Mouse (Mus musculus): ENCODE measurements at regions not wholly inside any gene's neighbourhood (a gene's known extent, or its start where the extent isn't known, plus 50 kb on each side); places are given as distances from the start of the nearest gene placed in this dataset.

GRCm38 (mm10) chr12:107759291-107759690, 244.1 kb downstream of the Bcl11b start:
- CTCF ChIA-PET = no interaction called here

- CTCF ChIA-PET = no interaction called here
These were observed 243.5 kb downstream of the Bcl11b start for GRCm38 (mm10) chr12:107759911-107760310.

GRCm38 (mm10) chr12:107762140-107762539, 241.3 kb downstream of the Bcl11b start:
- CTCF ChIA-PET = no interaction called here

- CTCF ChIA-PET = no interaction called here
These were observed 233.4 kb downstream of the Bcl11b start for GRCm38 (mm10) chr12:107769801-107770515.

GRCm38 (mm10) chr12:107770516-107770836, 232.9 kb downstream of the Bcl11b start:
- CTCF ChIA-PET = no interaction called here

GRCm38 (mm10) chr12:107771325-107771724, 232.1 kb downstream of the Bcl11b start:
- CTCF ChIA-PET = no interaction called here

GRCm38 (mm10) chr12:107771809-107772208, 231.6 kb downstream of the Bcl11b start:
- CTCF ChIA-PET = no interaction called here

GRCm38 (mm10) chr12:107778046-107778445, 225.4 kb downstream of the Bcl11b start:
- CTCF ChIA-PET = no interaction called here

- CTCF ChIA-PET = no interaction called here
These were observed 223.9 kb downstream of the Bcl11b start for GRCm38 (mm10) chr12:107779306-107780057.

GRCm38 (mm10) chr12:107782147-107782546, 221.3 kb downstream of the Bcl11b start:
- CTCF ChIA-PET = no interaction called here

GRCm38 (mm10) chr12:107783831-107784230, 219.6 kb downstream of the Bcl11b start:
- CTCF ChIA-PET = no interaction called here

GRCm38 (mm10) chr12:107789818-107790217, 213.6 kb downstream of the Bcl11b start:
- CTCF ChIA-PET = no interaction called here

- CTCF ChIA-PET = no interaction called here
These were observed 203.1 kb downstream of the Bcl11b start for GRCm38 (mm10) chr12:107800296-107800695.

GRCm38 (mm10) chr12:107807634-107808033, 195.8 kb downstream of the Bcl11b start:
- CTCF ChIA-PET = no interaction called here

GRCm38 (mm10) chr12:107808158-107808715, 195.2 kb downstream of the Bcl11b start:
- CTCF ChIA-PET = no interaction called here

- CTCF ChIA-PET = no interaction called here
These were observed 192.2 kb downstream of the Bcl11b start for GRCm38 (mm10) chr12:107811231-107811630.

GRCm38 (mm10) chr12:107812549-107813335, 190.7 kb downstream of the Bcl11b start:
- CTCF ChIA-PET = no interaction called here

- CTCF ChIA-PET = no interaction called here
These were observed 188.5 kb downstream of the Bcl11b start for GRCm38 (mm10) chr12:107814926-107815325.

- CTCF ChIA-PET = no interaction called here
These were observed 179.5 kb downstream of the Bcl11b start for GRCm38 (mm10) chr12:107823768-107824394.

GRCm38 (mm10) chr12:107825921-107826320, 177.5 kb downstream of the Bcl11b start:
- CTCF ChIA-PET = no interaction called here

GRCm38 (mm10) chr12:107831400-107832128, 171.8 kb downstream of the Bcl11b start:
- CTCF ChIA-PET = no interaction called here

Measured in spleen, embryonic (tissue).